Mouse (Mus musculus): ENCODE results near the gene Xrcc6.

DNA sequence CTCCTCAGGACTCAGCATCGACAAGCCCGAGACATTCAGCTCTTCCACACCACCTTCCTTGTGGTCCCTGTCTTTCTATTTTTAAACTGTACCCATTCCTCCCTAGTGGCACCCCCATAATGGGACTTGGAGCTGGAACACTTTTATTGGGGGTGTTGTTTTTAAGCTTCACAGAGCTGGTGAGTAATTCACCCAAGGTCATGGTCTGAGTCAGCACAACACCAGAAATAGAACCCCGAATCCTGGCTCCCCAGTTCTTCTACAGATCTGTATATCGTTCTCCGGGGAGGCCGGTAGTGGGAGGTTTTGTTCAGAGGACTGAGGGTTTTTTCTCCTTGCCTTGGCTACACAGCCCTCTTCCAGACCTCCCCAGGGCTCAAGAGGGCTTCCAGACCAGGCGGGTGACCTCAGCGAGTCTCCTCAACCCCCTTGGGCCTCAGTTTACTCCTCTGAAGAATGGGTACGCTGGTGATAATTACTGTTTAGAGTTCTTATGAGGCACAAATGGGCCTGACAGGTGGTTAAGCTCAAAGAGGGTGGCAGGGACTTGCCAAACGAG, 48.4 kb upstream of the Xrcc6 start:
- TF ChIP-seq CTCF (IDR thresholded peaks at IDR 0.05) = no peak
- no peak for TF ChIP-seq EP300 (IDR thresholded peaks at IDR 0.05)

Data from lung, postnatal 0 days (tissue).